Mouse (Mus musculus) CH12F3 (cell line): Measurements from ENCODE around the gene Alx1.

Source experiments
- in situ Hi-C: fragments of 300-500 bp; cut with MboI; formaldehyde crosslinking; loops from 2 replicates; pipeline ENCODE4 v1.14.3; 2020; ENCODE audit warnings: low sequenced_read_pairs

The Alx1 gene

DNA sequence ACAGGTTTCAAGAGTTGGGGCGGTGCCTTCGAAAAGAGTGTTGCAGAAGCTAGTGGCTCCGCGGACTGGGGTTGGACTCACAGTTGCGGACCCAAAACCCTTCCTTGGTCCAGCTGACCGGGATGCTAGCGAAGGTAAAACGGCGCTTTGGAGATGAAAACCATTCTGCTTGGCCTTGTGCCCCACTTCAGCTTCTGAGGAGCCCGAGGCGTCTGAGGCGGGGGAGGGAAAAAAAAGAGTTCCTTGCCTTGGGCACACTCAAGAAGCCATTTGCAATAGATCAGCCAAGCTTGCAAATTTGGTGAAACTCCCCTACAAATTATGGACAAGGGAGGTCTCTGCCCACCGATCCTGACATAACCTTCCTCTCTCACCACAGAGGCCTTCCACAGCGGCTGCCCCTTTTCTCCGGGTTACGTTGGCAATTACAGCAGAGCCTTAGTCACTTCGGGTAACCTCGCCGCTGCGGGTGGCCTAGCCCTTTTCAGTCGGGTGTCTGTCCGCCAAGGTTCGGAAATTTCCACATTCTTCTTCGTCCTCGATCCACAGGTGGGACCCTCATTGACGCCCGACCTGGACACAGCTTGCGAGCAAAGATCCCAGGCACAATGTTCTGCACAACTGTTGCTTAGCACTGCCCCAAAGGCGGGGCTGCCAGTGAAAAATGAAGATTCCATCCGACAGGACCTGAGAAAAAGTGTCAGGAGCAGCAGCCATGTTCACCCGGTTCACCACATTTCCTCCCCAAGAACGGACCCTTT lies at the start of gene Alx1:
Alx1 (minus strand) TSS at position 486 of the 761 bp plus-strand sequence.
- in situ Hi-C loops = no loop called here

- in situ Hi-C loops = no loop called here
Measured at GRCm38 (mm10) chr10:103049593-103049992, 19.6 kb upstream of the Alx1 start.

- in situ Hi-C loops = no loop called here
Measured at GRCm38 (mm10) chr10:103046623-103047022, 16.6 kb upstream of the Alx1 start.

DNA sequence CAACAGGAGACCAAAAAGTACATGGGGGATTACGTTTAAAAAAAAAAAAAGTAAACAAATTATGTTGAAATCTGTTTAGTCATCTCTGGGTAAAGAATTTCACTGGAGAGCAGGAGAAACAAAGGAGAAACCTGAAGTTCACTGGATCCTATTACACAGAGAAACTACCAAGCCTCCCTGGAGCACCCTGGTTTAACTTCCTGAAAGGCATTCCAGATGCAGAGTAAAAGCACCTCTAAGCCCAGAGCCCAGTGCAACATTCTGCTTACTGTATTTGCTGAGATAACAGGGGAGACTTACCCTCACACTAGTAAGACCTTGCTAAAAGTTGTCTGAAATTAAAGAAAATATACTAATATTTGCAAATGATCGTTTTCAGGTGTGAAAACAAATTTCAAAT lies 15.0 kb upstream of the Alx1 start:
- in situ Hi-C loops = no loop called here

GRCm38 (mm10) chr10:103035002-103035640 lies 5.1 kb upstream of the Alx1 start:
- in situ Hi-C loops = no loop called here

DNA sequence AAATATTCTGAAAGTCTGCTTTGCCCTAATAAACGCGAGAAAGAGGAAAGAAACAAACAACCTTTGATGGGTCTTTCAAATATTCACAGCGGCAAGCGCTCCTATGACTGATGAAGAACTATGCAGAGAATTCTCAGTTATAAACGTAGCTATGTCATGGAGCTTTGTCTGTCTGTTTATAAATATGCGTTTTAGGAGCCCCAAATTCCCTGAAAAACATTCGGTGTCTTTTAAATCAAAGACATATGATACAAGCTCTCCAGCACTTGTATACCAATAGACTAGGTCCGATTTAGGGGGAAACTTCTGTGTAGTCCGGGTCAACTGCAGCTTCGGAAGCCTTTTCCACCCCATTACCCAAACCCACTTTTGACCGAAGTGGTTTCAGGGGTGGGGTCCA lies 916 bp upstream of the Alx1 start:
- in situ Hi-C loops = no loop called here

GRCm38 (mm10) chr10:103029132-103029729 lies 784 bp downstream of the Alx1 start:
- in situ Hi-C loops = no loop called here

DNA sequence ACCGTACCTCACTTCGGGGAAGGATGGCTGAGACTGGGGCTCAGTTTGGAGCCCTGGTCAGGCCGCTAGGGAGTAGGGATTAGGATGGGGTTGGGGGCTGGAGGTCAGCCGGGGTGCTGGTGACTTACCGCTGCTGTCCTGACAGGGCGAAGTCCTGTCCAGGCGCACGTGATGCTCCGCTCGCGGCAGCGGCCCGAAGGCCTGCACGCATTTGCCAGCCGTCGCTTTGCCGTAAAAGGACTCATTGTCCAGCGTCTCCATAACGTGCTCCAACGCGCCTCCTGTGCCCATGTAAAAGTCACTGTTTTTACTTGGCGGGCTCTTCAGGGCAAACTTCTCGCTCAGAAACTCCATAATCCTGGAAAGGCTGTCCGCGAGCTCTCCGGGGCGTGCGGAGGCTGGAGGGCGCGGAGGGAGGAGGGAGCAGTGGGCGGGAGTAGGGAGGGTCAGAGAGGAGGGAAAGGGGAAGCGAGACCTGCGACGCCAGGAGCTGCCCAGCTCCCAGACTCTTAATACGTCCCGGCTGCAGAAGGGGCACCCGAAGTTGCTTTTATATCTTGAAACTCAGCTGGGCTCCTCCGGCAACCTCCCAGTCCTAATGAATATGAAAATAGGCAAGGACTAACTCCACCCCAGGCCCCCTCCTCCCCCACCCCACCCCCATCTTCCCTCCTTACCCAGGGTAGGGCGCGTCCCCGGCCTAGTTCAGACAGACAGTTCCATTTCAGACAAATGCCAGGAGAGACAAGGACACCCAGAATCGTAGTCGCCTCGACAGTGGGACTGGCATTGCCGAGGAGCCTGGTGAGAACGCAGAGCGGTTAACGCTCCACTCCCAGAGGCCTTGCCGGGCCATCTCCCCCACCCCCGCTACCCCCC lies 1.5 kb downstream of the Alx1 start:
- in situ Hi-C loops = no loop called here

DNA sequence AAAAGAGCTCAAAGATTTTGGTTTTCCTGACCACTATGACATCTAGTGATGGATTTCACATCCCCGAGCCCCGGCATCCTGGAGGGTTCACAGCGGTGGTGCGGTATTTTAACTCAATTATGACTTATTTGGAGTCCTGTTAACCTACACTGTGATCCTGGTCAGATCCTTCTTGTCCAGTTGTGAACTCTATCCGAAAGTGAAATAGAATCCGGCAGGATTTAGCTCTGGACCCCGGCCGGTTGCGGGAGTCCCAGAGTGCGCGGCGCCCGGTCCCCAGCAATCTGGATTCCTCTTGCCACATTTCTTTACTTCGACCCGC lies 2.1 kb downstream of the Alx1 start:
- in situ Hi-C loops = no loop called here

- in situ Hi-C loops = no loop called here
Measured at GRCm38 (mm10) chr10:103027226-103027930, 2.6 kb downstream of the Alx1 start.

- in situ Hi-C loops = no loop called here
Measured at GRCm38 (mm10) chr10:103026636-103027225, 3.3 kb downstream of the Alx1 start.

DNA sequence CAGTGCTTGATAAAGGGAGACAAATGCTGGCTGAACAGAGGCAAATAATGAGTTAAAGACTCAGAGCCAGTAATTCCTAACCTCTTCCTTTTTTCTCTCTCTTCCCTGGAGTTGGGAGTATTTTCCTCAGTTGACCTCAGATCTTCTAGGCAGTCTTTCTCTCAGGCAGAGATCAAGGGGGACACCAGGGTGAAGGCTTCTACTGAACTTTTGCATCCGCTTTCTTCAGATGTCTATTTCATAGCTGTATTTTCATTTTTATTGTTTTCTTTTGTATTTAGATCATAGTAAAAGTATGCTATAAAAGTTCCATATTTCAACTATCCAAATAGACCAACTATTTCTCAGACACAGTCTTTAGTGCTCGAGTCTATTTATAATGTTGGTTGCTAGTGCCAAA lies 27.5 kb downstream of the Alx1 start:
- in situ Hi-C loops = no loop called here

DNA sequence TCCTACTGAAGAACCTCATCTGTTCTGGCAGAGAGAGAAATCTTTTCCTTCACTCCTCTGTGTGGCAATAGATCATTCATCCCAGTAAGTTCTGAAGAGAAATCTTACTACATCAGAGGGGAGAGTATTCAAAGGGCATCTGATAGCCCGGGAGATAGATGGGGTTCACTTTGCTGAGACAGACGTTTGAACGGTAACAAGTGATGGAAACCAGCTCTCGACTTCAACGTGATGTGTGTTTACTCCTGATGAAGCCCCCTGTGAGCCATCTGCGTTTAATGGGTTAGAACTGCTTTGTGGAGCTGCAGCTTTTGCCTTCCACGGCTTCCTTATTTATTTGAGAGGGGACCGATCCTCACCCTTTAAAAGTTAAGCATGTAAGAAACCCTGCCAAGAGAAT lies 29.1 kb downstream of the Alx1 start:
- in situ Hi-C loops = no loop called here

DNA sequence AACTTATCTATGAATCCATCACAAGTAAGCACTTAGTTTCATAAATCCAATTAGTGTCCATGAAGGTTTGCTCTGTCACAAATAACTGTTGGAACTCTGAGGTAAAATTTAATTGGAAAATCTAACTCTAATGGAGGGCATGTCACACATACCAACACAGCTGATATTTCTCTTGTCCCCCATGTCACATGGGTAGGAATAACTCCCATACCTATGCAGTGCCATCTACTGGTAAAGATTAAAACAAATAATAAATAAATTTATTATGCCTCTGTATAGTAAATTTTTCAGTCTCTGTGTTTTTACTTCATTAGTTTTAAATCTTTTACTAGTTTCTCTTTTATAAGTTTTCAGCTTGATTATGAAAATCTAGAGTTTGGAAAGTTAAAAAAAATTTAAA lies 30.4 kb downstream of the Alx1 start:
- in situ Hi-C loops = no loop called here

- in situ Hi-C loops = no loop called here
Measured at GRCm38 (mm10) chr10:102975106-102975505, 54.9 kb downstream of the Alx1 start.

GRCm38 (mm10) chr10:102959602-102960001 lies 70.4 kb downstream of the Alx1 start:
- in situ Hi-C loops = no loop called here
